Comparison of ENCODE assay signal across 13 mouse cellular contexts in the genomic region with DNA sequence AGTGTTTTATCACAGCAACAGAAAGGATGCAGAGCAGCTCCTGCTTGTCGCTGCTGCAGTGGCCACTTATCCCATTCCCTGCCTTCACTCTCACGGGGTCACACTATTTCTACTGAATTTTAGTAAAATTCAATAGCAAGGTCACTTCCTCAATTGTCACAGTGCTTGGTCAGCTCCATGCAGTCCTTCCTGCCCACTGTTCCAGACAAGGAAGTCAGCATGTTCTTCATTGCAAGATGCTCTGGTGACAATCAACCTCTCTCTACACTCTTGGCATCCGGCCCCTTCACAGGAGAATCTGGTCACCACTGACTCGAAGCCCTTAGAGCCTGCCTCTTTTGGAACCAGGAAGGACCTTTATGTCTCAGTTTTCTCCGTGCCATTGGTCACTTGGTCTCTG.
DNase-seq lines count a peak whose midpoint lies in the region; ATAC-seq and TF ChIP-seq lines count a peak whose summit lies in the region.
"Had no signal": no experiment of that assay in that cellular context is flagged by ENCODE, and none has a peak within 500 bp of the region (broad histone marks: within the 10 kb centered on the region; RNA-seq: fewer than 3 reads in every experiment).

No protein-coding gene starts in this region.

- no peak overlapping the region for H3K9ac ChIP-seq in CH12.LX (ENCODE audit: insufficient read depth, low read depth)
- H3K9ac ChIP-seq in liver, embryonic 16.5 days (ENCODE audit: low read depth, low read length), result no peak overlapping the region
- H3K9ac ChIP-seq: forebrain, postnatal 0 days; intestine, embryonic 15.5 days; limb, embryonic 15.5 days had no signal

- peaks cover 48 to 78% of the 10 kb centered on the region in 2 experiments for H3K36me3 ChIP-seq in CH12.LX (replicated peaks in 1 of 2; ENCODE audit: control insufficient read depth in 1 of 2, insufficient read depth in 1 of 2, low read length in 1 of 2)
- H3K36me3 ChIP-seq in liver, embryonic 16.5 days (ENCODE audit: control insufficient read depth, insufficient read depth), result peaks cover 17% of the 10 kb centered on the region
- H3K36me3 ChIP-seq: intestine, embryonic 15.5 days; limb, embryonic 15.5 days had no signal

- in situ Hi-C loops in CH12.LX (cut with MboI; ENCODE audit: low pct_ligation_motif_present, low pct_unique_long_range_greater_than_20kb, low sequenced_read_pairs), result no loop called here

- H3K4me3 ChIP-seq in CH12.LX (replicated peaks in 1 of 3; ENCODE audit: low read depth in 2 of 3, low read length in 2 of 3, poor library complexity in 1 of 3), result no peak overlapping the region
- no peak overlapping the region; the same call in 1 of the 2 replicates for H3K4me3 ChIP-seq in bone marrow macrophage, adult 2 months (ENCODE audit: insufficient read depth, low read length)
- H3K4me3 ChIP-seq in liver, embryonic 16.5 days (ENCODE audit: low read depth, low read length), result no peak overlapping the region
- H3K4me3 ChIP-seq: intestine, embryonic 15.5 days; limb, embryonic 15.5 days had no signal

- H3K9me3 ChIP-seq in CH12.LX (replicated peaks; ENCODE audit: low read length), result no peaks in the 10 kb centered on the region
- no peaks in the 10 kb centered on the region for H3K9me3 ChIP-seq in liver, embryonic 16.5 days (replicated peaks; ENCODE audit: control insufficient read depth, low read length)
- H3K9me3 ChIP-seq: intestine, embryonic 15.5 days; limb, embryonic 15.5 days had no signal

- 53% methylated on average over 5 of the region's 5 CpGs for WGBS in liver, embryonic 16.5 days (ENCODE audit: insufficient replicate concordance)

- no peak overlapping the region for H3K4me2 ChIP-seq in CH12.LX (ENCODE audit: insufficient read depth, low read depth, poor library complexity, severe bottlenecking)
- H3K4me2 ChIP-seq in liver, embryonic 16.5 days (ENCODE audit: low read depth, low read length), result no peak overlapping the region
- H3K4me2 ChIP-seq: intestine, embryonic 15.5 days; limb, embryonic 15.5 days had no signal

- TF ChIP-seq CTCF in CH12.LX (conservative IDR thresholded peaks at IDR 0.05 in 1 of 2, IDR thresholded peaks at IDR 0.05 in 1 of 2; ENCODE audit: low read depth in 2 of 2, low read length in 2 of 2), result no peak
- TF ChIP-seq CTCF in bone marrow macrophage, adult 2 months (IDR thresholded peaks at IDR 0.05; ENCODE audit: low read depth, low read length), result no peak

- no peak for TF ChIP-seq RAD21 in CH12.LX (IDR thresholded peaks at IDR 0.05; ENCODE audit: low read depth, low read length)

- H3K79me2 ChIP-seq in CH12.LX (replicated peaks; ENCODE audit: control insufficient read depth, extremely low read depth, insufficient read depth, poor library complexity, severe bottlenecking), result peaks cover 2% of the 10 kb centered on the region; the same call in 1 of the 2 replicates

- peaks cover 20 to 56% of the 10 kb centered on the region in 2 experiments for H3K4me1 ChIP-seq in CH12.LX (ENCODE audit: control insufficient read depth in 1 of 2, insufficient read depth in 2 of 2)
- peaks cover 26% of the 10 kb centered on the region for H3K4me1 ChIP-seq in bone marrow macrophage, adult 2 months (ENCODE audit: control insufficient read depth, insufficient read depth, low read length)
- no peaks in the 10 kb centered on the region; the same call in 1 of the 2 replicates for H3K4me1 ChIP-seq in liver, embryonic 16.5 days (ENCODE audit: control insufficient read depth, low read depth, low read length)
- H3K4me1 ChIP-seq: intestine, embryonic 15.5 days; limb, embryonic 15.5 days had no signal

- dilution Hi-C loops in CH12.LX (cut with MboI; ENCODE audit: extremely low pct_ligation_motif_present, extremely low pct_unique_long_range_greater_than_20kb, low sequenced_read_pairs), result no loop called here

- peak; percentile 24; the same call in 1 of the 2 replicates for ATAC-seq in liver, embryonic 16.5 days (ENCODE audit: low read depth)
- no peak for ATAC-seq in erythroid progenitor cell, adult 5-6 weeks (replicated peaks; ENCODE audit: low FRiP score, poor library complexity, severe bottlenecking)
- ATAC-seq: forebrain, postnatal 0 days; intestine, embryonic 15.5 days had no signal

- 0 out of 2 replicates have a peak, but pooled peaks have one; percentile 10 for TF ChIP-seq EP300 in CH12.LX (IDR thresholded peaks at IDR 0.05; ENCODE audit: low read length)

- no peak for TF ChIP-seq POLR2A in CH12.LX (IDR thresholded peaks at IDR 0.05; ENCODE audit: low read depth, low read length)
- no peak for TF ChIP-seq POLR2A in bone marrow macrophage, adult 2 months (IDR thresholded peaks at IDR 0.05; ENCODE audit: borderline replicate concordance, low read depth, low read length)

- H3K27me3 ChIP-seq in CH12.LX (replicated peaks), result no peaks in the 10 kb centered on the region
- H3K27me3 ChIP-seq in liver, embryonic 16.5 days (ENCODE audit: control insufficient read depth, insufficient read depth, low read depth, low read length), result no peaks in the 10 kb centered on the region
- H3K27me3 ChIP-seq: intestine, embryonic 15.5 days; limb, embryonic 15.5 days had no signal

- peak overlapping the region; percentile 27 for H3K27ac ChIP-seq in CH12.LX (ENCODE audit: insufficient read depth, low read depth)
- peak overlapping the region; percentile 88 for H3K27ac ChIP-seq in bone marrow macrophage, adult 2 months (ENCODE audit: insufficient read depth, low read depth, low read length)
- H3K27ac ChIP-seq in liver, embryonic 16.5 days (ENCODE audit: low read length), result no peak overlapping the region
- H3K27ac ChIP-seq: intestine, embryonic 15.5 days; limb, embryonic 15.5 days had no signal

- peak; percentile 13 for DNase-seq in kidney, postnatal 10 days
- no peak for DNase-seq in kidney, adult 11 months
- DNase-seq in CH12.LX (ENCODE audit: extremely low read depth), result peak; percentile 20
- DNase-seq in cerebellum, adult 9-11 months, result no peak
- no peak for DNase-seq in adrenal gland, adult 2 months
- DNase-seq: forebrain, postnatal 0 days; gastrocnemius, postnatal 25 days; kidney, postnatal 14 days had no signal

TF ChIP-seq in CH12.LX, 34 proteins besides CTCF, POLR2A, EP300 and RAD21:
- TF ChIP-seq ZKSCAN1 (IDR thresholded peaks at IDR 0.05; ENCODE audit: borderline replicate concordance, low read depth, low read length) (no peak), MAX (IDR thresholded peaks at IDR 0.05; ENCODE audit: low read length) (no peak), USF2 (conservative IDR thresholded peaks at IDR 0.05; ENCODE audit: low read depth, low read length) (no peak), USF1 (IDR thresholded peaks at IDR 0.05; ENCODE audit: low read depth, low read length) (no peak), KAT2A (IDR thresholded peaks at IDR 0.05; ENCODE audit: insufficient replicate concordance, low read length) (no peak), CHD1 (IDR thresholded peaks at IDR 0.05; ENCODE audit: low read depth, low read length) (no peak), ZC3H11A (IDR thresholded peaks at IDR 0.05; ENCODE audit: low read depth, low read length) (no peak), NELFE (IDR thresholded peaks at IDR 0.05; ENCODE audit: low read depth, low read length) (no peak), MAZ (IDR thresholded peaks at IDR 0.05; ENCODE audit: low read depth, low read length) (no peak), BHLHE40 (IDR thresholded peaks at IDR 0.05; ENCODE audit: low read depth, low read length) (no peak; the same call in 1 of the 2 replicates), JUN (IDR thresholded peaks at IDR 0.05; ENCODE audit: insufficient read depth, low read depth, low read length) (no peak), PAX5 (IDR thresholded peaks at IDR 0.05; ENCODE audit: low read length) (no peak), HCFC1 (IDR thresholded peaks at IDR 0.05; ENCODE audit: low read depth, low read length) (no peak), SMC3 (IDR thresholded peaks at IDR 0.05; ENCODE audit: low read depth, low read length) (no peak), IRF4 (IDR thresholded peaks at IDR 0.05; ENCODE audit: low read depth, low read length) (no peak), POLR2AphosphoS2 (IDR thresholded peaks at IDR 0.05; ENCODE audit: low read depth, low read length) (no peak), TCF12 (IDR thresholded peaks at IDR 0.05; ENCODE audit: low read depth, low read length) (no peak), CHD2 (IDR thresholded peaks at IDR 0.05; ENCODE audit: low read length) (no peak), ELF1 (IDR thresholded peaks at IDR 0.05; ENCODE audit: low read depth, low read length) (no peak), ZNF384 (IDR thresholded peaks at IDR 0.05; ENCODE audit: low read depth, low read length) (no peak)
TF ChIP-seq in CH12.LX: peak in this region for 0.

Comparison
In these comparisons a context has a peak if more than half of its experiments do, and no peak if none do; other contexts are left out.
1. DNase-seq: peak in kidney, postnatal 10 days (single experiment) and CH12.LX (single experiment); none in kidney, adult 11 months (single experiment), cerebellum, adult 9-11 months (single experiment) and adrenal gland, adult 2 months (single experiment).